Mouse (Mus musculus): ENCODE measurements around the gene 4933402D24Rik. TPM values are rescaled to one million over a fixed set of nuclear protein-coding genes. Genes with fewer than 3 reads are reported as not detected.

Gene 4933402D24Rik
- not detected in 2 replicates for total RNA-seq (2021)
- long read RNA-seq, experiment 1: 0 reads
- long read RNA-seq, experiment 2: 0 reads

- no peak for DNase-seq
These were observed at the start of gene 4933402D24Rik for GRCm38 (mm10) chr1:63769167-63769566. TSS of gene 4933402D24Rik (minus strand) at chr1:63769267.

GRCm38 (mm10) chr1:63808584-63808983, 39.5 kb upstream of the 4933402D24Rik start:
- no peak for DNase-seq

GRCm38 (mm10) chr1:63805095-63805494, 36.0 kb upstream of the 4933402D24Rik start:
- DNase-seq: no peak

GRCm38 (mm10) chr1:63794326-63794725, 25.3 kb upstream of the 4933402D24Rik start:
- DNase-seq: peak; percentile 19

- no peak for DNase-seq
These were observed 8.0 kb upstream of the 4933402D24Rik start for GRCm38 (mm10) chr1:63776902-63777630.

- DNase-seq: no peak
These were observed 7.3 kb upstream of the 4933402D24Rik start for GRCm38 (mm10) chr1:63776396-63776795.

- no peak for DNase-seq
These were observed 1.2 kb upstream of the 4933402D24Rik start for GRCm38 (mm10) chr1:63770309-63770708.

GRCm38 (mm10) chr1:63768112-63768511, 955 bp downstream of the 4933402D24Rik start:
- no peak for DNase-seq

GRCm38 (mm10) chr1:63764395-63764794, 4.7 kb downstream of the 4933402D24Rik start:
- DNase-seq: no peak

- DNase-seq: no peak
These were observed 5.1 kb downstream of the 4933402D24Rik start for GRCm38 (mm10) chr1:63763881-63764386.

GRCm38 (mm10) chr1:63763212-63763694, 5.8 kb downstream of the 4933402D24Rik start:
- peak; percentile 41 for DNase-seq

GRCm38 (mm10) chr1:63756005-63756404, 13.1 kb downstream of the 4933402D24Rik start:
- no peak for DNase-seq

- DNase-seq: peak; percentile 94
These were observed 38.8 kb downstream of the 4933402D24Rik start, which contains the start of the genes Mdh1b and Fastkd2 for GRCm38 (mm10) chr1:63730240-63730771. TSS of gene Mdh1b (minus strand) at chr1:63730318. TSS of gene Fastkd2 (plus strand) at chr1:63730614.

- DNase-seq: no peak
These were observed 39.3 kb downstream of the 4933402D24Rik start for GRCm38 (mm10) chr1:63729796-63730195.

GRCm38 (mm10) chr1:63720161-63720560, 48.9 kb downstream of the 4933402D24Rik start:
- no peak for DNase-seq

GRCm38 (mm10) chr1:63708876-63709275, 60.2 kb downstream of the 4933402D24Rik start:
- DNase-seq: no peak

- peak; percentile 13 for DNase-seq
These were observed 63.3 kb downstream of the 4933402D24Rik start for GRCm38 (mm10) chr1:63705733-63706132.

Other genes starting within 250 kb of the 4933402D24Rik start
- gene Gm39653, start 153.3 kb downstream of the 4933402D24Rik start, total RNA-seq (2021): not detected in 2 replicates
- gene Dytn, start 82.3 kb downstream of the 4933402D24Rik start, total RNA-seq (2021): not detected in 2 replicates
- not detected in 2 replicates for gene Mdh1b, start 38.9 kb downstream of the 4933402D24Rik start, total RNA-seq (2021)
- 20.4 and 26.9 TPM in 2 replicates for gene Fastkd2, start 38.7 kb downstream of the 4933402D24Rik start, total RNA-seq (2021)

Data from adrenal gland, postnatal 14 days (tissue).